Comparison of ENCODE assay signal across 9 mouse cellular contexts in genomic region chr11:70540928-70541327, GRCm38 (mm10). TPM values are rescaled to one million over a fixed set of nuclear protein-coding genes. Genes with fewer than 3 reads are reported as not detected.
DNase-seq lines count a peak whose midpoint lies in the region; ATAC-seq and TF ChIP-seq lines count a peak whose summit lies in the region.
"Had no signal": no experiment of that assay in that cellular context is flagged by ENCODE, and none has a peak within 500 bp of the region (broad histone marks: within the 10 kb centered on the region; RNA-seq: fewer than 3 reads in every experiment).

No protein-coding gene starts in this region.

- H3K27me3 ChIP-seq in hindbrain, embryonic 11.5 days (ENCODE audit: control insufficient read depth, insufficient read depth, low read length) = peaks cover 7% of the 10 kb centered on the region
- peaks cover 44% of the 10 kb centered on the region for H3K27me3 ChIP-seq in hindbrain, embryonic 10.5 days (ENCODE audit: insufficient read depth, poor library complexity, severe bottlenecking)
- H3K27me3 ChIP-seq in embryonic facial prominence, embryonic 11.5 days (ENCODE audit: control insufficient read depth, insufficient read depth, low read length) = peaks cover 8% of the 10 kb centered on the region
- peaks cover 17% of the 10 kb centered on the region; the same call in 1 of the 2 replicates for H3K27me3 ChIP-seq in midbrain, embryonic 15.5 days (replicated peaks)
- no peaks in the 10 kb centered on the region; the same call in 1 of the 2 replicates for H3K27me3 ChIP-seq in thymus, adult 2 months (ENCODE audit: control insufficient read depth, insufficient read depth, low read length)

- no peak overlapping the region for H3K9ac ChIP-seq in hindbrain, embryonic 11.5 days (ENCODE audit: low read depth, low read length)
- H3K9ac ChIP-seq in embryonic facial prominence, embryonic 11.5 days (replicated peaks; ENCODE audit: low read length) = no peak overlapping the region
- H3K9ac ChIP-seq in midbrain, embryonic 15.5 days = no peak overlapping the region

- no peak overlapping the region for H3K27ac ChIP-seq in hindbrain, embryonic 11.5 days (ENCODE audit: low read depth, low read length)
- H3K27ac ChIP-seq in hindbrain, embryonic 10.5 days = no peak overlapping the region
- H3K27ac ChIP-seq in embryonic facial prominence, embryonic 11.5 days (replicated peaks; ENCODE audit: low read depth, low read length) = no peak overlapping the region
- no peak overlapping the region for H3K27ac ChIP-seq in midbrain, embryonic 15.5 days
- H3K27ac ChIP-seq in thymus, adult 2 months (ENCODE audit: control insufficient read depth, insufficient read depth, low read length) = no peak overlapping the region

- 0 out of 2 replicates have a peak overlapping the region, but pooled peaks have one; percentile 93 for H3K4me2 ChIP-seq in hindbrain, embryonic 11.5 days (replicated peaks; ENCODE audit: low read depth, low read length)
- peak overlapping the region; percentile 87; the same call in 1 of the 2 replicates for H3K4me2 ChIP-seq in embryonic facial prominence, embryonic 11.5 days (ENCODE audit: low read depth, low read length)
- peak overlapping the region; percentile 62 for H3K4me2 ChIP-seq in midbrain, embryonic 15.5 days

- no peak overlapping the region for H3K4me3 ChIP-seq in hindbrain, embryonic 11.5 days (ENCODE audit: low read depth, low read length)
- H3K4me3 ChIP-seq in hindbrain, embryonic 10.5 days = no peak overlapping the region
- no peak overlapping the region for H3K4me3 ChIP-seq in embryonic facial prominence, embryonic 11.5 days (ENCODE audit: low read depth, low read length)
- peak overlapping the region; percentile 50 for H3K4me3 ChIP-seq in midbrain, embryonic 15.5 days
- H3K4me3 ChIP-seq in thymus, adult 2 months (ENCODE audit: control insufficient read depth, insufficient read depth, low read length) = no peak overlapping the region

- H3K36me3 ChIP-seq in hindbrain, embryonic 11.5 days (ENCODE audit: control insufficient read depth, insufficient read depth, low read length) = no peaks in the 10 kb centered on the region
- H3K36me3 ChIP-seq in hindbrain, embryonic 10.5 days = no peaks in the 10 kb centered on the region
- H3K36me3 ChIP-seq in embryonic facial prominence, embryonic 11.5 days (replicated peaks; ENCODE audit: control insufficient read depth, insufficient read depth, low read depth, low read length) = no peaks in the 10 kb centered on the region
- no peaks in the 10 kb centered on the region for H3K36me3 ChIP-seq in midbrain, embryonic 15.5 days (replicated peaks)
- no peaks in the 10 kb centered on the region for H3K36me3 ChIP-seq in thymus, adult 2 months (ENCODE audit: control insufficient read depth, insufficient read depth, low read length)

- WGBS in hindbrain, embryonic 11.5 days = 87% methylated on average over 7 of the region's 7 CpGs
- WGBS in hindbrain, embryonic 10.5 days = 90% methylated on average over 7 of the region's 7 CpGs
- WGBS in embryonic facial prominence, embryonic 11.5 days = 84% methylated on average over 7 of the region's 7 CpGs
- 88% methylated on average over 7 of the region's 7 CpGs for WGBS in midbrain, embryonic 15.5 days
- WGBS in thymus, adult 2 months = 89% methylated on average over 7 of the region's 7 CpGs

- no peak for TF ChIP-seq POLR2A in thymus, adult 2 months (IDR thresholded peaks at IDR 0.05; ENCODE audit: control insufficient read depth, extremely low read depth, insufficient read depth, low read length, poor library complexity)

- H3K9me3 ChIP-seq in hindbrain, embryonic 11.5 days (ENCODE audit: control insufficient read depth, low read length) = no peaks in the 10 kb centered on the region
- no peaks in the 10 kb centered on the region for H3K9me3 ChIP-seq in hindbrain, embryonic 10.5 days
- H3K9me3 ChIP-seq in embryonic facial prominence, embryonic 11.5 days (replicated peaks; ENCODE audit: control insufficient read depth, low read length) = no peaks in the 10 kb centered on the region
- no peaks in the 10 kb centered on the region for H3K9me3 ChIP-seq in midbrain, embryonic 15.5 days

- ATAC-seq in hindbrain, embryonic 11.5 days (ENCODE audit: low FRiP score) = no peak
- ATAC-seq in embryonic facial prominence, embryonic 11.5 days (replicated peaks; ENCODE audit: insufficient number of reproducible peaks, low FRiP score, low TSS enrichment, low read depth) = no peak
- ATAC-seq in midbrain, embryonic 15.5 days (replicated peaks) = no peak

- DNase-seq in hindbrain, embryonic 11.5 days (ENCODE audit: low spot score) = no peak
- no peak for DNase-seq in hindbrain, embryonic 10.5 days (ENCODE audit: low spot score)
- DNase-seq in embryonic facial prominence, embryonic 11.5 days (ENCODE audit: low spot score) = no peak
- DNase-seq in induced T-regulatory cell, adult 2 months (ENCODE audit: low read depth) = peak; percentile 22
- no peak for DNase-seq in thymus, adult 2 months
- no peak for DNase-seq in spleen, postnatal 10 days (ENCODE audit: low spot score in 2 of 2)
- DNase-seq in ovary, adult 18-20 months (ENCODE audit: low spot score) = no peak
- DNase-seq: thymus, postnatal 25 days had no signal

- TF ChIP-seq CTCF in thymus, adult 2 months (IDR thresholded peaks at IDR 0.05; ENCODE audit: borderline replicate concordance, control insufficient read depth, extremely low read depth, insufficient read depth, low read length, poor library complexity) = no peak

- H3K4me1 ChIP-seq in hindbrain, embryonic 11.5 days (replicated peaks; ENCODE audit: control insufficient read depth, insufficient read depth, low read length) = no peaks in the 10 kb centered on the region
- peaks cover 12% of the 10 kb centered on the region for H3K4me1 ChIP-seq in hindbrain, embryonic 10.5 days (replicated peaks)
- H3K4me1 ChIP-seq in embryonic facial prominence, embryonic 11.5 days (ENCODE audit: control insufficient read depth, insufficient read depth, low read length) = no peaks in the 10 kb centered on the region
- H3K4me1 ChIP-seq in midbrain, embryonic 15.5 days = peaks cover 7% of the 10 kb centered on the region; the same call in 1 of the 2 replicates
- H3K4me1 ChIP-seq in thymus, adult 2 months (replicated peaks; ENCODE audit: control insufficient read depth, insufficient read depth, low read length) = peaks cover 4% of the 10 kb centered on the region; the same call in 1 of the 2 replicates

RNA-seq across cellular contexts. Expression of gene Pld2, which starts 1.1 kb away (rescaled TPM):
- 2.5 and 2.9 TPM in 2 replicates for polyA plus RNA-seq in hindbrain, embryonic 11.5 days (2014; fragmentation: Nextera tagmentation; extraction: Ambion mirVana)
- polyA plus RNA-seq in hindbrain, embryonic 10.5 days (2016; fragmentation: Nextera tagmentation; extraction: Ambion mirVana) = 3.8 and 4.1 TPM in 2 replicates
- polyA plus RNA-seq in embryonic facial prominence, embryonic 11.5 days (2014; fragmentation: Nextera tagmentation; extraction: Ambion mirVana) = 1.6 and 2.2 TPM in 2 replicates
- 13.8 and 14.8 TPM in 2 replicates for polyA plus RNA-seq in midbrain, embryonic 15.5 days (2015; fragmentation: Nextera tagmentation; extraction: Ambion mirVana)
- 12.8 and 16.1 TPM in 2 replicates for polyA plus RNA-seq in thymus, adult 2 months (2012; rRNA removed)

RNA-seq across cellular contexts. Expression of gene Gm40193, which starts 8.2 kb away (rescaled TPM):
- not detected in 2 replicates for polyA plus RNA-seq in hindbrain, embryonic 11.5 days (2014; fragmentation: Nextera tagmentation; extraction: Ambion mirVana)
- polyA plus RNA-seq in hindbrain, embryonic 10.5 days (2016; fragmentation: Nextera tagmentation; extraction: Ambion mirVana) = not detected in 2 replicates
- polyA plus RNA-seq in embryonic facial prominence, embryonic 11.5 days (2014; fragmentation: Nextera tagmentation; extraction: Ambion mirVana) = not detected in 2 replicates
- polyA plus RNA-seq in midbrain, embryonic 15.5 days (2015; fragmentation: Nextera tagmentation; extraction: Ambion mirVana) = not detected in 2 replicates
- polyA plus RNA-seq in thymus, adult 2 months (2012; rRNA removed) = not detected in 2 replicates

RNA-seq across cellular contexts. Expression of gene Psmb6, which starts 15.8 kb away (rescaled TPM):
- polyA plus RNA-seq in hindbrain, embryonic 11.5 days (2014; fragmentation: Nextera tagmentation; extraction: Ambion mirVana) = 895 and 918 TPM in 2 replicates
- 1,108 and 1,160 TPM in 2 replicates for polyA plus RNA-seq in hindbrain, embryonic 10.5 days (2016; fragmentation: Nextera tagmentation; extraction: Ambion mirVana)
- polyA plus RNA-seq in embryonic facial prominence, embryonic 11.5 days (2014; fragmentation: Nextera tagmentation; extraction: Ambion mirVana) = 827 and 878 TPM in 2 replicates
- polyA plus RNA-seq in midbrain, embryonic 15.5 days (2015; fragmentation: Nextera tagmentation; extraction: Ambion mirVana) = 777 and 795 TPM in 2 replicates
- 387 and 460 TPM in 2 replicates for polyA plus RNA-seq in thymus, adult 2 months (2012; rRNA removed)

RNA-seq across cellular contexts. Expression of gene Mink1, which starts 21.8 kb away (rescaled TPM):
- 11.9 and 17.6 TPM in 2 replicates for polyA plus RNA-seq in hindbrain, embryonic 11.5 days (2014; fragmentation: Nextera tagmentation; extraction: Ambion mirVana)
- 12.6 and 14.6 TPM in 2 replicates for polyA plus RNA-seq in hindbrain, embryonic 10.5 days (2016; fragmentation: Nextera tagmentation; extraction: Ambion mirVana)
- 12.6 and 13.7 TPM in 2 replicates for polyA plus RNA-seq in embryonic facial prominence, embryonic 11.5 days (2014; fragmentation: Nextera tagmentation; extraction: Ambion mirVana)
- polyA plus RNA-seq in midbrain, embryonic 15.5 days (2015; fragmentation: Nextera tagmentation; extraction: Ambion mirVana) = 17.9 and 18.7 TPM in 2 replicates
- polyA plus RNA-seq in thymus, adult 2 months (2012; rRNA removed) = 151 and 172 TPM in 2 replicates

RNA-seq across cellular contexts. Expression of gene Gltpd2, which starts 21.9 kb away (rescaled TPM):
- 0.14 and 0.45 TPM in 2 replicates for polyA plus RNA-seq in hindbrain, embryonic 11.5 days (2014; fragmentation: Nextera tagmentation; extraction: Ambion mirVana)
- polyA plus RNA-seq in hindbrain, embryonic 10.5 days (2016; fragmentation: Nextera tagmentation; extraction: Ambion mirVana) = 0.35 and 0.47 TPM in 2 replicates
- 0.46 TPM in 1 of 2 replicates, not detected in the other for polyA plus RNA-seq in embryonic facial prominence, embryonic 11.5 days (2014; fragmentation: Nextera tagmentation; extraction: Ambion mirVana)
- 0.14 and 0.27 TPM in 2 replicates for polyA plus RNA-seq in midbrain, embryonic 15.5 days (2015; fragmentation: Nextera tagmentation; extraction: Ambion mirVana)
- polyA plus RNA-seq in thymus, adult 2 months (2012; rRNA removed) = 0.22 and 0.50 TPM in 2 replicates
